Mouse (Mus musculus) G1E-ER4 (cell line): ENCODE results near the gene Arl6ip1. TPM values are rescaled to one million over a fixed set of nuclear protein-coding genes. Genes with fewer than 3 reads are reported as not detected.

Experiments
- GATA1 ChIP-seq: IDR thresholded peaks from one replicate; pipeline ENCODE4 v1.8.0; 2012; ENCODE audit warnings: low read length, inconsistent platforms
- polyA plus RNA-seq: library from polyadenylated mRNA; stranded (reverse); fragments of >175 nt; gene quantifications from 2 replicates; pipeline ENCODE4 v1.2.3, GENCODE M21; 2012

Gene Arl6ip1
- polyA plus RNA-seq, 1 experiment: 19.3 TPM

- no peak for TF ChIP-seq GATA1
Measured at GRCm38 (mm10) chr7:118119142-118119541, 10.3 kb downstream of the Arl6ip1 start.

GRCm38 (mm10) chr7:118118426-118118825 lies 11.0 kb downstream of the Arl6ip1 start:
- peak; percentile 66 for TF ChIP-seq GATA1

- no peak for TF ChIP-seq GATA1
Measured at GRCm38 (mm10) chr7:118117539-118118210, 11.8 kb downstream of the Arl6ip1 start.

GRCm38 (mm10) chr7:118116787-118117538 lies 12.5 kb downstream of the Arl6ip1 start:
- no peak for TF ChIP-seq GATA1

GRCm38 (mm10) chr7:118115877-118116568 lies 13.4 kb downstream of the Arl6ip1 start, which contains the start of gene Rps15a:
TSS of gene Rps15a (minus strand) at chr7:118116188.
- TF ChIP-seq GATA1: no peak

GRCm38 (mm10) chr7:118115533-118115876 lies 14.0 kb downstream of the Arl6ip1 start:
- TF ChIP-seq GATA1: no peak

GRCm38 (mm10) chr7:118113541-118114297 lies 15.7 kb downstream of the Arl6ip1 start:
- no peak for TF ChIP-seq GATA1

- TF ChIP-seq GATA1: no peak
Measured at GRCm38 (mm10) chr7:118111128-118111527, 18.3 kb downstream of the Arl6ip1 start.

- TF ChIP-seq GATA1: no peak
Measured at GRCm38 (mm10) chr7:118107671-118108070, 21.8 kb downstream of the Arl6ip1 start.

- TF ChIP-seq GATA1: peak; percentile 72
Measured at GRCm38 (mm10) chr7:118104458-118105052, 24.9 kb downstream of the Arl6ip1 start.

- no peak for TF ChIP-seq GATA1
Measured at GRCm38 (mm10) chr7:118103462-118104379, 25.7 kb downstream of the Arl6ip1 start.

GRCm38 (mm10) chr7:118102678-118103461 lies 26.6 kb downstream of the Arl6ip1 start:
- no peak for TF ChIP-seq GATA1

GRCm38 (mm10) chr7:118102231-118102630 lies 27.2 kb downstream of the Arl6ip1 start:
- no peak for TF ChIP-seq GATA1
